Mouse (Mus musculus) gastrocnemius, postnatal 25 days (tissue): Measurements from ENCODE around the gene Mrrf. TPM values are rescaled to one million over a fixed set of nuclear protein-coding genes. Genes with fewer than 3 reads are reported as not detected.
A peak's percentile ranks its signal among the peaks of the same experiment; 100 is the strongest.
"Not testable (repeated sequence)": the region's sequence is repeated elsewhere in the genome, so short reads cannot be mapped to it uniquely, and the experiment has no call there.

Source experiments
- DNase-seq: peaks from one replicate; pipeline ENCODE4 v3.0.0; 2022
- total RNA-seq, 2 experiments: library from RNA; stranded (reverse); gene quantifications; 1 replicate in 1 of 2; 2 replicates in 1 of 2; pipeline ENCODE4 v1.2.3; 2021

The Mrrf gene
- total RNA-seq, 2 experiments from 2014 or later, result 13.7 to 14.8 TPM

DNA sequence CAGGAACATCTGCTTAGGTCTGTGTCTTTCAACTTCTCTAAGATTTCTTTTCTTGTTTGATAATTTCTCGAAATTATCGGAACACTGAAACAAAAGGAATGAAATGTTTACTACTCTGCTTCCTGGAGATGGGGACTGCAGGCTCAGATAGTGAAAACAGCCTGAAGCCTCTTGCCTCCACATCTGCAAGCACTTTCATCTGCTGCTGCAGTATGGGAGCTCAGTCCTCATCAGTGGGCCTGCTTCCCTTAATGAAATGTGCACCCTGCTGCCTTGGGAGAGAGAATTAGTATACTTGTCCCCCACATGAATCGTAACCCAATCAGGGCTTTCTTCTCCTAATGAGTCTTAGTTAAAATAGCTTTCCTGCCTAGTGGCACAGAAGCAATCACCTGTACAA lies 7.1 kb upstream of the Mrrf start:
- no peak for DNase-seq

DNA sequence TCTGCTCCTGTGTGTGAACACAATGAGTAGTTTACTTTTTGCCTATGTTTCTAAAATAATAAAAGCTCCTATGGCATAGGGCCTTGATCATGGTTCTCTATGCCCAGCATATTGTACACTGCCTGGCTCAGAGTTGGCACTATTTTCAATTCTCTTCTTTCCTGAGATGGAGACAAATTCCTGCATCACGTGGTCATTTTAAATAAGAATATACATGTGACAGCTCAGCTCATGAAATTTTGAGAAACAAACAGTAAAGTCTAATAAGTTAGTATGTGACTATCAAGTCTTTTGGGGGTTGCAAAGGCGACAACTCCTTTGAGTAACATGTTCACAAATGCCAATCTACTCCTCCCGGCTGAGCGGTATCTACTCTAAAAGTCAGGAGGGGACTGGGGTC lies 302 bp upstream of the Mrrf start:
- DNase-seq, result no peak

DNA sequence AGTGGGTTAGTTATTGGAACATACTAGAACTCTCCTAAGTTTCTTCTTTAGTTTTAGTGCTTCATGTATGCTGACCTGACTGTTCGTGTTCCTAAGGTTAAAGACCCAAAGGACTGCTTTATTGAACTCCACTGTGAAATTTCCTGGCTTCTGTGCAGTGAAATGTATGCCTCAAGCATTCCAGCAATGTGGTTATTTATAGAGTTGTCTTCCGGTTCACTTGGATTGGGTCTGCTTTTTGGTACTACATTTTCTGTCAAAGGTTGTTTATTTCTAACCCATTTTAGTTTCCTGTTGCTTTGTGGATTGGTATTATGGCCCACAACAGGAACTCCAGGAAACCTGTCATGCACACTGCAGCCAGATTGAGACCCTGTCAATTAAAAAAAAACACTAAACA lies 2.9 kb downstream of the Mrrf start:
- DNase-seq, result no peak

DNA sequence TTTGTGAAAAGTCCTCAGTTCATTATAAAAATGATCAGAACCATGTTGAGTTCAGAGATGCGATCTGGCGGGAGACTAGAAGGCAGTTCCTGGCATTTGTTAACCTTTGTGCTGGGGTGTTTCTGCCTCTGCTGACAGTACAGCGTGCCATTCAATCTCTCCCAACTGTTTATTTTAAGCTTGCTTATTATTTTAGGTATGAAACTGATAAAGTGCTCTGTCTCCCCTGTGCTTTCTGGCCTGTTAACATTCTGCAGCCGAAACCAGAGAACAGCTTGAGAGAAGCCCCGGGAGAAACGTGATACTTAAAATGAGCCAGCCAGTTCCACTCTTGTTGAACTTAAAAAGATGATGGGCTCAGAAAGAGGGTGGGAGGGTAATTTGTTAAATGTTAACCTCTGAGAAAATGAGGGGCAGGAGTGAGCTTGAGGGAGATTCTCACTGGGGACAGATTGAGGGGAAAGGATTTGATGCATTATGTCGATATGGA lies 12.7 kb downstream of the Mrrf start:
- DNase-seq, result no peak

DNA sequence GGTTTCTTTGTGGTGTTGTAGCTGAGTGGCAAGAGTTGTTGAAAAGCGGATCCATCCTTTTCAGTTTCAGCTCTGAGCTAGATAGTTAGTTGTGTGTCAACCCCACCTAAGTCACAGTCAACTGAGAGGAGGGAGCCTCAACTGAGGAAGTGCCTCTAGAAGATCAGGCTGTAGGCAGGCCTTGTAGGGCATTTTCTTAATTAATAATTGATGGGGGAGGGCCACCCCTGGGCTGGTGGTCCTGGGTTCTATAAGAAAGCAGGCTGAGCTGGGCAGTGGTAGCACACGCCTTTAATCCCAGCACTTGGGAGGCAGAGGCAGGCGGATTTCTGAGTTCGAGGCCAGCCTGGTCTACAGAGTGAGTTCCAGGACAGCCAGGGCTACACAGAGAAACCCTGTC lies 16.2 kb downstream of the Mrrf start:
- not testable (repeated sequence) for DNase-seq

DNA sequence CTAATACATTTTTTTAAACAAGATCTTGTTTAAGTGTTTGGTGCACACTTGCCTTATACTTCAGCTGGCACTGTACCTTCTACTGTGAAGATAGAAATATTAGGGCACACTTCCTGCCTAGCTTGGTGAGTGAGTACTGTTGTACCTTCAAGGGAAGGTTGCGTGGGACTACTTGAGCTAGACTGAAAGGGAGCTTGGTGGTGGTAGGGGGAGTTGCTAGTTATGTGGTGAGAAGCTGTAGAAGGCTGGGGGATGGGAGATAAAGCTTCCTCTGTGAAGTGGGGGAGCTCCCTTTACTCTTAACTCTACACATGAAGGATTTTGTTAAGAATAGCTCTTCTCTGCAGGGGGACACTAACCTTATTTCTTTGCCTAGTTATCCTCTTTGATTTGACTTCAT lies 21.3 kb downstream of the Mrrf start:
- DNase-seq, result no peak

DNA sequence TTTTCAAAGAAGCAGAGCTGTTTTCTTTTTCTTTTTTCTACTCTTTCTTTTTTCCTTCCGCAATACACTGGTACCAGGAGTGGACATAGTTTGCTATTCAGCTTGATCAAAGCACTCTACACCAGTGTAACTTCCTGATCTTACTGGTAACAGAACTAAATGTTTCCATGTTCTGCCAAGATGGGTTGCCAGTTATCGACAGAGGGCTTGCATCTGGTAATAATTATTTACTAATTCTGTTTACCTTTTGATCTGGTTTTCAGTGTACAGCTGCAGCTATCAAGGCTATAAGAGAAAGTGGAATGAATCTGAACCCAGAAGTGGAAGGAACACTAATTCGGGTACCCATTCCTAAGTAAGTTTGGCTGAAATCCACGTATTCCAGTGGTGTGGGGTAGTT lies 23.1 kb downstream of the Mrrf start:
- DNase-seq, result no peak

DNA sequence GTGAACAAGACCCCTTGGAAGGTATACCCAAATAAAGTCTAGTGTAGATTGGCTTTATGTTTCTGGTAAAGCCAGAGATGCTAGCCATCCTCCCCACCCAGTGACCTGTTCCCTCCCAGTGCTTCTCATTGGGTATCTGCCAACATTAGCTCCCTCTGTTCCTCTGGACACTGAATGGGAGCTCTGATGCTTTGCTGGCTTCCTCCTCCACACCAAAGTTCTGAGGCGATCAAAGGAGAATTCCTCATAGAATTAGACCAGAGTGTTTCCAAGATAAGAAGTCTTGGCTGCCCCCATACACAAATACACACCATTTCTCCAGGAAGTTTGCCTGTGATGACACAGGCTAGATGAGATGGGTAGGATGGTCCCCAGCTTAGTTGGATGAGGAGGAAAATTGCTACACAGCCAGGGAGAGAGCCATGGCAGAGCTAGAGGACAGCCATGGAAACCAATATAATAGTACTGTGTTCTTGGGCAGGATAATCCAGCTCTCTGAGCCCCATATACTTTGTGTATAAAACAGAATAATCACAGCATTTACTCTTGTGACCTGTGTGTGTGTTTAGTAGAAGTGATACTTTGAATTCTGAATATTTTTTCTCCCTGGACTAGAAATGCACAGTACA lies 31.9 kb downstream of the Mrrf start:
- DNase-seq, result no peak

DNA sequence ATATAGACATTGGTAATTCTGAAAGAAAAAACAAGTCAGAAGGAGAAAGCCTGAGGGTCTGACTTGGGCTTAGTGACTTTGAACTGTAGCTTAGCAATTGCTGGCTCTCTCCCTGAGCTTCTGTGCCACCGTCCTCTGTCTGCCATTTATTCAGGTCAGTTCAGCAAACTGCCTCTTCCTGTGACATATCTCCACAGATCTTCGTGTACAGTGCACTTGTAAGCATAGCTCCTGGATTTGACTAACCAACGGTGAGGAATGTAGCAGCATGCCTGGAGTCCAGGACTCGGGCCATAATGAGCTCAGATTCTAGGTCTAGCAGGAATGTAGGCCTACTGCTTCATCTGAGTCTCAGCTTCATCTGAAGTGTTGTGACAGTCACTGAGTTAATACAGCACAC lies 33.0 kb downstream of the Mrrf start:
- DNase-seq, result no peak

DNA sequence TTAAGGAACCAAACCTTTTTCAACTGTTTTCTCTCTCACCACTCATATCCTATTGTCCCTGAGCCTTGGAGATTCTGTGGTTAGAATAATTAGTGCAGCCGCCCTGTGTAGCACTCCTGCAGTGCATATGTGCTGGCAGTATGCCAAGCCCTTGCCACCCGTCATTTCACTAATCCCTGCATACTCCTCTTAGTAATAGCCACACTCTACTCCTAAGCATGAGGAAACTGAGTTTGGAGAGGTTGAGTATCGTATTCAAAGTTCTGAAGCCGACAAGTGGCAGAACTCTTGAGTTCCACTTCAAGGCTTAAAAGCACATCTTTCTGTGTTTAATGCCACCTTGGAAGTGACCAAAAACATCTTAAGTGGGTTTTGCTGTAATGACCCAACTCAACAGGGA lies 35.9 kb downstream of the Mrrf start:
- DNase-seq, result no peak

DNA sequence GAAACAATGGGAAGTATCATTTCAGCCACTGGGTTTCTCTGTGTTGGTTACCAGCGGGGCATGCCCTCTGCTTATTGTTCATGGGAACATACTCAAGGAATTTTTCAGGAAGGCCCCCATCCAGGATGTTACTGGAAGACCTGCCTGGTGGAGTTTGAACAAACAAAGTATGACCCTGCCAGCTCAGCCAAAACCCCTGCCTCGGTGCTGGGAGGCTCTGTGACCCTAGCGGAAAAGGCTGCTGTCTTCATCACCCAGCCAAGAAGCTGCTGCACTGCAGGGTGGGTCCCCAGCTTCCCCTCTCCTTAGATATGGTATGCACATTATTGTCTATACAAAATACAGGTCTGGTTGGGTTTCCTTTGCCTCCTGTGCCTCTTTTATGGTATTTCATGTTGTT lies 36.4 kb downstream of the Mrrf start:
- DNase-seq, result no peak

GRCm38 (mm10) chr2:36179487-36179886 lies 43.3 kb downstream of the Mrrf start:
- no peak for DNase-seq

- DNase-seq, result not testable (repeated sequence)
Observed at GRCm38 (mm10) chr2:36181587-36182368, 45.6 kb downstream of the Mrrf start.

GRCm38 (mm10) chr2:36183278-36183677 lies 47.1 kb downstream of the Mrrf start:
- no peak for DNase-seq

- no peak for DNase-seq
Observed at GRCm38 (mm10) chr2:36184192-36184591, 48.0 kb downstream of the Mrrf start.

GRCm38 (mm10) chr2:36184876-36185275 lies 48.7 kb downstream of the Mrrf start:
- no peak for DNase-seq

GRCm38 (mm10) chr2:36189200-36189599 lies 53.0 kb downstream of the Mrrf start:
- DNase-seq, result not testable (repeated sequence)

DNA sequence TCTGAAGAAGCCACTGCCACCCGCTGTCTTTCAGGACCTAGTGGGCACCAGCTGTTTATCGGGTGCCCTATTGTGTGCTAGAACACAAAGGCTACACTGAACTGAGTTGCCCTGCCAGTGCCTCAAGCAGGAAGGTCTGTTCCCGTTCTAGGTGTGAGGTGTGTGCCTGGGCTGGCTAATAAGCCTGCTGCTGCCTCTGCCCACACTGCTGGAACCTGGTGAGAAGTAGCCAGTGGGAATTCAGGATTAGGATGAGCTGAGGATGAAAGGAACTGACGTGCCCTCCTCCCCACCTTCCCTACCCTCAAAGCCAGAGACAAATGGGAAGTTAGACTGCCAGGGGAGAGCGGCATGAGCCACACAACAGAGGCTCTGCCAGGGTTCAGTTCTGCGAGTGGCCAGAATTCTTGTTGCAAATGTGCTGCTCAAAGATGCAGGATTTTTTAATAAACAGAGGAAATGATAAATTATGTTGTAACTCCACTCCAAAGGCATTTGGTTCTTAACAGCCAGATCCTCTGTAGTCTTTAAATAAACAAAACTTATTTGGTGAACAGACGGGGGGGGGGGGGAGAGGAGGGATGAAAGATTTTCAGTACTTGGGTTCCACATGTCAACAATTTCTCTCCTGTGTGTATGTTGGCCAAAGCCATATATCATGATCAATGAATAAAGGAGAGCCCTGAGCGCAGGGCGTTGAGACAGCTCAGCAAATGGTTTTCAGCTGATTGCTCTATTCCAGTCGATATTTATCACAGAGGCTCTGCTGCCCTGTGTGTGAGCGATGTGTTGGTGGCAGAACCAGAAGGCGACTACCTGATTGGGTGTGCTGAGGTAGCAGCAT lies 55.1 kb downstream of the Mrrf start:
- DNase-seq, result no peak

DNA sequence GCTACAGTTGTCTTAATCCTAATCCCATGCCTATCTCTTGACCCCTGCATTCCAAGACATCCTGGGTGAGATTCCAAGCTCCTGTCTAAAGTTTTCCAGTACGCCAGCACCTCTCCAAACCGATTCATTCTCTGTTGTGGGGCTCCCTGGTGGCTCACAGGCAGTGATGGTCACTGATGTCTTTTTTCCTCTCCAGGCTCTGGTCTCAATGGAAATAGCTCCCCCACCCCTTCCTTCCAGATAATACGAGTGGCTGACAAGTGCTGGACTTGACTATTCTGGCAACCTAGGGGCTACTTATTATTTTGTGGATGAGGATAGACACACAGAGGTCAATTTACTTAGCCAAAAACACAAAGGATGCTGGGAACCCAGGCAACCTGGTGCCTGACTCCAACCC lies 60.8 kb downstream of the Mrrf start:
- DNase-seq, result no peak

DNA sequence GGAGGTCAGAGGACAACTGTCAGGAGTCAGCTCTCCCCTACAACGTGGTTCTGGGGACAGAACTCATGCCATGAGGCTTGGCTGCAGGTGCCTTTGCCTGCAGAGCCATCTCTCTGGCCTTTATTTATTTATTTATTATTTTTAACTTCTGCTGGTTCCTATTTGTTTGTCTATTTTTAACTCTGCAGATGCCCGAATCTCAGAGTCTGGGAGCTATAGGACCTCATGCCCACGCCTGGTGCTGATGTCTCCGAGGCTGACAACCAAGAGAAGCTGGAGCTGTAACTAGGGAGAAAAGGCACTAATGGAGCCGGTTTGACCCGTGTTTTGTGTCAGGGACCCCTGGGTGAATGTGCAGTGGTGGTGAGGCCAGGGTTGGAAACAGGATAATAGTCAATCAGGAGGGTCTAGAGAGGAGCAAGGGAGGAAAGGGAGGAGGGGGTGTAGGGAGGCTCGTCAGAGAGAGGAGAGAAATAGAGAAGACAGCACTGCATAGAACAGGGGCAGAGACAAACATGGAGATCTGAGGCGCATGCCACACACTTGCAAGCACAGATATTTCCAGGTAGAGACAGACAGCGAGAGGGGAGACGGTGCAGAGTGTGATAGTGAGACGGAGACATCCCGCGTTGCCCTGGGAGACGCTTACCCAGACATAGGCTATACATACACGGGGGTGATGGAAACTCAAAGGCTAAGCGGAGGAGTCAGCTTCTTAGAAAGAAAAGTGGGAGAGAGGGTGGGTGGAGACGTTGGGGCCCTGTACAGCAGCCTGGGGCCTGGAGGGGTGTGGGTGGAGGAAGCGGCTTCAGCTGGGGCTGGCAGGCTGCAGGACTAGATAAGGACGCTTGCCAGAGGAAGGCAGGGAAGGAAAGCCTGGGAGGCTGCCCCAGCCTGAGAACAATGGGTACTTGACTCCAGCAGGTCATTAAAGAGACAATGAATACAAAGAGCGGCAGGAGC lies 62.0 kb downstream of the Mrrf start:
- peak; percentile 35 for DNase-seq

GRCm38 (mm10) chr2:36198882-36199262 lies 62.7 kb downstream of the Mrrf start:
- DNase-seq, result no peak

GRCm38 (mm10) chr2:36200813-36201212 lies 64.6 kb downstream of the Mrrf start:
- no peak for DNase-seq
